Mouse (Mus musculus) cortical plate, adult 2 months (tissue): ENCODE measurements around the gene Kmt5b. TPM values are rescaled to one million over a fixed set of nuclear protein-coding genes. Genes with fewer than 3 reads are reported as not detected.

Source experiments
- H3K27ac ChIP-seq: fragments of 200-500 bp; 2 replicates; pipeline ENCODE4 v1.5.1; 2012; ENCODE audit warnings: low read length, control low read depth, inconsistent platforms; ENCODE audit not compliant: insufficient read depth
- H3K4me1 ChIP-seq: fragments of 200-500 bp; 2 replicates; pipeline ENCODE4 v1.6.1; 2011; ENCODE audit warnings: low read length; ENCODE audit not compliant: control insufficient read depth, insufficient read depth
- H3K4me3 ChIP-seq: fragments of 200-500 bp; 2 replicates; pipeline ENCODE4 v1.5.1; 2011; ENCODE audit warnings: mild to moderate bottlenecking, low read length, control low read depth; ENCODE audit not compliant: insufficient read depth
- CTCF ChIP-seq: fragments of 200-500 bp; IDR thresholded peaks from 2 replicates; pipeline ENCODE4 v1.5.1; 2011; ENCODE audit warnings: mild to moderate bottlenecking, control low read depth, low read length; ENCODE audit not compliant: insufficient read depth; ENCODE audit errors: extremely low read depth
- POLR2A ChIP-seq: fragments of 200-500 bp; IDR thresholded peaks from 2 replicates; pipeline ENCODE4 v1.6.1; 2011; ENCODE audit warnings: mild to moderate bottlenecking, low read length, control low read depth; ENCODE audit not compliant: insufficient read depth; ENCODE audit errors: extremely low read depth
- polyA plus RNA-seq: library from polyadenylated mRNA; depleted of rRNA; stranded (reverse); fragments of >200 nt; gene quantifications from 2 replicates; pipeline ENCODE4 v1.2.3, GENCODE M21; 2012

The Kmt5b gene
- polyA plus RNA-seq, 1 experiment, result 26.7 TPM

- TF ChIP-seq CTCF (no peak), POLR2A (no peak)
- Histone ChIP-seq H3K4me1 (peaks cover 2% of the 10 kb centered on the region; the same call in 1 of the 2 replicates), H3K27ac (no peak overlapping the region), H3K4me3 (no peak overlapping the region)
Observed at GRCm38 (mm10) chr19:3840685-3841084, 73.5 kb downstream of the Kmt5b start.

- TF ChIP-seq CTCF, result no peak
- Histone ChIP-seq H3K4me3 (no peak overlapping the region), H3K27ac (no peak overlapping the region), H3K4me1 (peaks cover 2% of the 10 kb centered on the region; the same call in 1 of the 2 replicates)
Observed at GRCm38 (mm10) chr19:3842359-3843148, 75.3 kb downstream of the Kmt5b start.

- peaks cover 2% of the 10 kb centered on the region; the same call in 1 of the 2 replicates for H3K4me1 ChIP-seq
- no peak overlapping the region for H3K4me3 ChIP-seq
- H3K27ac ChIP-seq, result no peak overlapping the region
- no peak for TF ChIP-seq CTCF
- no peak for TF ChIP-seq POLR2A
Observed at GRCm38 (mm10) chr19:3843629-3844028, 76.4 kb downstream of the Kmt5b start.

GRCm38 (mm10) chr19:3844836-3845235, 77.6 kb downstream of the Kmt5b start:
- TF ChIP-seq POLR2A (no peak), CTCF (no peak)
- H3K27ac ChIP-seq, result no peak overlapping the region
- peaks cover 2% of the 10 kb centered on the region; the same call in 1 of the 2 replicates for H3K4me1 ChIP-seq
- H3K4me3 ChIP-seq, result no peak overlapping the region

GRCm38 (mm10) chr19:3845339-3845738, 78.1 kb downstream of the Kmt5b start:
- TF ChIP-seq CTCF (no peak), POLR2A (no peak)
- H3K4me3 ChIP-seq, result no peak overlapping the region
- H3K4me1 ChIP-seq, result peaks cover 2% of the 10 kb centered on the region; the same call in 1 of the 2 replicates
- H3K27ac ChIP-seq, result no peak overlapping the region

- Histone ChIP-seq H3K27ac (no peak overlapping the region), H3K4me1 (peaks cover 2% of the 10 kb centered on the region), H3K4me3 (no peak overlapping the region)
- TF ChIP-seq CTCF, result no peak
- TF ChIP-seq POLR2A, result no peak
Observed at GRCm38 (mm10) chr19:3845803-3846406, 78.7 kb downstream of the Kmt5b start.

- Histone ChIP-seq H3K4me1 (peaks cover 4% of the 10 kb centered on the region), H3K27ac (no peak overlapping the region), H3K4me3 (no peak overlapping the region)
- no peak for TF ChIP-seq POLR2A
- TF ChIP-seq CTCF, result no peak
Observed at GRCm38 (mm10) chr19:3846676-3847604, 79.7 kb downstream of the Kmt5b start.

- no peak for TF ChIP-seq POLR2A
- no peak overlapping the region for H3K4me3 ChIP-seq
- H3K27ac ChIP-seq, result no peak overlapping the region
- H3K4me1 ChIP-seq, result peaks cover 4% of the 10 kb centered on the region
Observed at GRCm38 (mm10) chr19:3847711-3848110, 80.5 kb downstream of the Kmt5b start.

- TF ChIP-seq POLR2A, result no peak
- TF ChIP-seq CTCF, result no peak
- no peak overlapping the region for H3K4me3 ChIP-seq
- H3K27ac ChIP-seq, result no peak overlapping the region
Observed at GRCm38 (mm10) chr19:3848207-3848808, 81.1 kb downstream of the Kmt5b start.

More at GRCm38 (mm10) chr19:3848207-3848808, 81.1 kb downstream of the Kmt5b start:
- peaks cover 7% of the 10 kb centered on the region for H3K4me1 ChIP-seq
